Mouse (Mus musculus) retina, embryonic 14.5 days (tissue): ENCODE measurements at regions not wholly inside any gene's neighbourhood (a gene's known extent, or its start where the extent isn't known, plus 50 kb on each side); places are given as distances from the start of the nearest gene placed in this dataset.
A peak's percentile ranks its signal among the peaks of the same experiment; 100 is the strongest.

ENCODE experiments used
- DNase-seq: peaks from one replicate; pipeline ENCODE4 v3.0.0-alpha.2; 2015; ENCODE audit warnings: low spot score

DNA sequence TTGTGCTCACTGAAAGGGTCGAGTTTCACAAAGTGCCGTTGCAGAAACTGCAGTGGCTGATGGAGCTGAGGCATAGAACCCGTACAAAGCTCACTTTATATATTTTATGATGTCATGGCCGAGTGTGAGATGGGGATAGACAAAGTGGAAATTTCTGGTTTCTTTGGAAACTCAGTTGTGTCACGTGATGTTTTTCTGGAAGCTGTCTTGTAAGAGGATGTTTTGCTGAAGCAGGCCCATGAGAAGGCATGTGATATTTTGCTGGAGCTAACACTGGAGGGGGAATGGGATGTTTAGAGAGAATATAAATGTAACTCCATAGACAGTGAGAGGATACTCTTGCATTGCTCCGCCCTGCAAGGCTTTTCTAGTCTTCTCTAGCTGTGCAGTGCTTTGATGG, 311.7 kb downstream of the Tmem132b start:
- no peak for DNase-seq

DNA sequence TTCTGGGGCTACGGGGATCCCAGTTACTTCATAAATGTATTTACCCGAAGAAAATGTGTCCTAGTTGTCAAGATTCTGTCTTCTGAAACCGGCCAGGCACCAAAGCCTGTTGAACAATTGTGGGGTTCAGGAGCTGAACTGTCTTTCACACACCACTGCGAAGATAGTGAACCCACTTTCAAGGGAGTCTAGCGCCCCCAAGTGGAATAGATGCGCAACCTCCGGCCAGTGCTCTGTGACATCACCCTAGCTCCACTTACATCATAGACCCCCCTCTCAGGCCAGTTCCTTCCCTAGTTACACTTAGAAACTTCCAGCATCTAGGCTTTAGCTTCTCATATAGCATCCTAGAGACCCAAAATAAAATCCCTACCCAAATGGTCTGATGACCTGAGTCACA, 318.1 kb downstream of the Tmem132b start:
- no peak for DNase-seq

DNA sequence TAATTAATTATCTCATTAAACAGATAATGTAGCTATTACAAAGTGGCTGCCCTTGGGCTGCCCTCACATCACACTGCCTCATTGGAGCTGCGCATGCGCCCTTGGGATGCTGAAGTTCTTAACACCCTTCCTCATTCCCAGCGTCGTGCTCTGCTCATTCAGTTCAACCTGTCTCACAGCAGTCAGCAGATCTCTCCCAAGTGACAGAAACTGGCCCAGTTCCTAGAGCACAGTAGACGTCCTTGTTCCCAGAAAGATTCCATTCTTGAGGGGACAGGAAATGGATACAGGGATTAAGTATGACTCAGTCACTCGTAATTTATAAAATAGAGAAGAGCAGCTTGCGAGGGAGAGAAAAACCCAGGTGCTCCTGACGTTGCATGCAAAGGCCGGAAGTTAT, 344.7 kb downstream of the Tmem132b start:
- no peak for DNase-seq

DNA sequence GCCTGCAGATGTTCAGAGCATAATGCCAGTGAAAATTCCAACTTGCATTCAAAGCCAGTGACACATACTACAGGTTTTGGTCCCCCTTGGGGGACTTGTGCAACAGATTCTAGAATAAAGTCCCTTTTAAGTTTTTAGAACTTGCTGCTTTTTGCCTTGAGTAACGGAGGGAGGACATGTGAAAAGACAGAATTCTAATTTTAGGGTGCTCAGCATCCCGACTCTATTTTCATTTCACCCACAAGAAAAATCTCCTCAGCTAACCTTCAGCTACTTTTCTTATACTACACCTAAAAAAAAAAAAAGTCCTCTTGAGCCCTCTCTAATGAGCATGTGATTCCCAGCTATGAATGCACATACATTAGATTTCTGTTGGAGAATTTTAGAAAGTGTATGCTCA, 357.3 kb downstream of the Tmem132b start:
- no peak for DNase-seq

DNA sequence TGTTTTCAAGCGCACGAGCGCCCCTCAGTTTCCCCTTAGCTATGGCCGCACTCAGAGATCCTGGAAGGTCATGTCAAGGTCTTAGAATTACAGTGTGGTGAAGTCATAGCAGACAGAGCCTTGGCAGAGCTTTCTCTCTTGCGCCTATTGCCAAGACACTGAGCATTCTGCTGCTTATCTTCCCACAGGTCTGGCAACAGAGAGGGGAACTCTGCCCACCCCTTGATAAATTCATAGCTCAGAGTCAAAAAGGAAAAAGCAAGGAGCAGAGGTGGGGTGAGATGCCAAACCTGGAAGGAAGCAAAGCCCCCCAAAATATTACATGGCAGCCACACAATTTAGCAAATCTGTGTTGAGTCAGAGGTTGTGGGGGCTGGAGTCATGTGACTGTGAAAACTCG, 362.3 kb downstream of the Tmem132b start:
- DNase-seq, result no peak

DNA sequence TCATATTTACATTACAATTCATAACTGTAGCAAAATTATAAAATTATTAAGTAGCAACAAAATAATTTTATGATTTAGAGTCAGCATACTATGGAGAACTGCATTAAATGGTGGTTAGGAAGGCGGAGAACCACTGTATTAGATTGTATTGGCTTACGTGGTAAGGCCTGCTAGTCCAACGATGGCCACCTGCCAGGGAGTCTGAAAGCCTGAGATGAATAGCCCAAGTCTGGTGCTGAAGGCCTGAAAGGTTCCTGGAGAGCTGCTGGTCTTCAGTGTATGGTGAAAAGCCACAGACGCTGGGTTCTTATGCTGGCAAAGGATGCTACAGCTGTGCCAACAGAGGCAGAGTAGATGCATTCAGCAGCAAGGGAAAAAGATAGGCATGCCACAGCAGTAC, 370.5 kb downstream of the Tmem132b start:
- no peak for DNase-seq

DNA sequence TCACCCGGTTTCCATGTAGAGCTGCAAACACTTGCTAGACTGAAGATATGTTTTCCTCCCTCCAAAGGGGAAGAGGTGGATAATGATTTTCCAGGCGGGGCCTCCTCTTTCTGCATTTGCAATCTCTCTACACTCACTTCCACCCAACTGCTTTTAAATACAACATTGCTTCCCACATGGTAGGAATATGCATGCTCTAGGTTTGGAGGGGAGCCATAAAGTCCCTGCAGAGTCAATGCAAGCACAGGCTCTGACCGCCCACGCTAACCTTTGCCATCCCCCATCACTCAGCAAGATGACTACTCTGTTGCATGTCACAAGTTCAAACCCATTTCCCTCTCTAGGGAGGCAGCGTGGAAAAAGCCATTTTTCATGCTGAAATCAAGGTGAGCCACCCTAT, 372.9 kb downstream of the Tmem132b start:
- no peak for DNase-seq

DNA sequence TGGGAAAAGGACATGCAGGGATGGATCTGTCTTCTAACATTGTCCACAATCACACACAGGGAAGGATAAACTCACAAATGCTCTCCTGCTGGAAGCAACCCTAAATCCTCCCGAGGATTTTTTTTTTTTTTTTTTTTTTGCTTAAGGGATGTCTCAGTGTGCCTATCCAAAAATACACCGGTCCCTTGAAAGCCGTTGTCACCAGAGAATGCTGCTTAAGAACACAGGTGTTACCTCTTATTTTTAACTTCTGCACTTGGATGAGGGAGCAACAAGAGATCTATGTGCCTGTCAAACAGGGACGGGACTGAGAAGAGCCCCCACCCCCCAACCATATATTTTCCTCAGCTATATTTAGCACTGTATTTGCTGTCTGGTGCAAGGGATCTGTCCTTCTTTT, 375.8 kb downstream of the Tmem132b start:
- no peak for DNase-seq

DNA sequence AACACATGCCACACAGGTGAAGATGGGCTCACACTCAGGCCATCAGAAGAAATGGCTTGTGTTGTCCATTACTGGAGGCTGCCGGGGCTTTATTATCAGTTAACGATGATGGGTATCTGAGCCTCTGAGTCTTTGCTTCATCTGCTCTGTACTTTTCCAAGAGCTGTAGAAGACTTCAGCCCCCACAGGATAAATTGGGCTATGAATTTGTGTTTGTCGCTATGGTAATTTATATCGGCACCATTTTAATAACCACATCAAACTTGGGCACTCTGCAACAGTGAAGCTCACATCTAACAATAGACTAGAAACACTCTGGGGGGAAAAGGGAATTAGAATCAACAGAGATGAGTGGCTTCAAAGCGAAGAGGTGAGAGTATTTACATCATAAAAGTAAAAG, 376.3 kb downstream of the Tmem132b start:
- no peak for DNase-seq

DNA sequence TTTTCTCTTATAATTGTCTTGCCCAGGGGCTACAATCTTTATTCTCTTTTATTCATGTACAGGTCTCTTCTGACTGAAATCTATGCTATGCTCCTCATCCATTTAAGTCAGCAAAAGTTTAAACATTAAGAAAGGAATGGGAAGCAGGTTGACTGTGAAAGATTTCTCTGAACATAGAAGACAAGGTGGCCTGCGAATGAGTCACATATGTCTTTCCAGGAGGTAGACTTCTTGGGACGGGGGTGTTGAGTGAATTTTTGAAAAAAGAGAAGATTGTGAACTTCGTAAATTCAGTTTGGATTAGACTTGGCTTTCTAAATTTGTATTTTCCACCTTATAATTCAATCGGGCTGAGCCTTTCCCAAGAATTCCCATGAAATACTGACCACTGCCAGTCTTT, 384.3 kb downstream of the Tmem132b start:
- no peak for DNase-seq

DNA sequence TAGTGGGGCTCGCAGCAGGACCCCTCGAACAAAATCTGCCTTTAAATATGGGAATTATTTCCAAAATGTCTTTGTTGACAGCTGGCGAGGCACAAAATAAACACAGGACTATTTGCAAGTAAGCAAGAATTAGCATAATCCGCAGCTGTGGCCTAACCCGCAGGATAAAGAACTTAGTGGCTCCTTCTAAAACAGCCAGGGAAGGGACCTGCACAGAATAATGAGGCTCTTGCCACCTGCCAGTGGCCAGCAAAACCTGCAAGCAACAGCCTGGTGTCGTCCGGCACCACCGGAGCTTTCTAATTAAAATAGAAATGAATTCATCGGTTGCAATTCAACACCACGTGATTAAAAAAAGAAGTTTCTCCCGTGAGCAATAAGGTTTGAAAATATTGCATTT, 389.4 kb downstream of the Tmem132b start:
- DNase-seq, result no peak

DNA sequence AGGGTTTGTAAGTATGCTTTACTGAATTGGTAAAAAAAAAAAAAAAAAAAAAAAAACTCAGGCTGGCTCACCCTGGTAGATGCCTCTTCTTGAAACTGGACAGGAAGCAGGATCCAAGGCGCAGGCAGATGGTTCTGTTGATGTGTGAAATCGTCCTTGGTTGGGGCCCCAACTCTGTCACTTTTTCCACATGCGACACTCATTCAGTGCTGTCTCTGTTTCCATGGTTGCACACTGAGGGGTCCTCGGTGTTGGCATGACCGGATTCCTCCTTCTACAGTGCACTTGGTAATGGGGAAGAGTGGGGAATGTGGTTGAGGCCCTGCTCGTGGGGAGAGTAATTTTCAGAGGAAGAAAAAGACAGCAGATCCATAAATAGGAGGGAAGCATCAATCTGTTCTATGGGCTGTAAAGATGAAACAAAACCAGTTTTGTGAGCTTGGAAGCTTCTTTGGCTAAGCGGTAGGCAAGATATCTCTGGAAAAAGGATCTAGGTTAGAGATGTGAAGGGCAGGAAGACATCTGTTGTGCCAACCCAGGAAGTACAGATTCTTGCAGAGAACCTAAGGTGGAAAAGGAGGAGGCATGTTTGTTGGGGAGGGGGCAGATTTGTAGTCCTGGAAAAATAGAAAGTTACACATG, 394.4 kb downstream of the Tmem132b start:
- peak; percentile 69 for DNase-seq

DNA sequence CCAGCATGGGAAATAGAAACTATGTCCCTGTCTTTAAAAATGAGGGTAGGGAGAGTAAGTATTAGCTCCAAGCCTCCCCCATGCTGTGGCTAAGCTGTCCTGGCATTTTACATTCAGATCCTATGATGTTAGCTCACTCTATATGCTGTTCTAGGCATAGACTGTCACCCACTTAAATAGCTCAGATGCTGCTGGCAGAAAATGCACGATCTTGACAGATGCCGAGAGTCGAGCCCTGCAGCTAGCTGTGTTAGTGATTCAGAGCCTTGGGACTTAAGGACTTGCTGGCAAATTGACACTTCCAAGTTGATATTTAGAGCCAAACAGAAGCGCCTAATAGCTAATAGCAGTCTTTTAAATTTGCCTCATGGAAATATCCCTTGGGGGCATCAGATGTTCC, 399.9 kb downstream of the Tmem132b start:
- no peak for DNase-seq

DNA sequence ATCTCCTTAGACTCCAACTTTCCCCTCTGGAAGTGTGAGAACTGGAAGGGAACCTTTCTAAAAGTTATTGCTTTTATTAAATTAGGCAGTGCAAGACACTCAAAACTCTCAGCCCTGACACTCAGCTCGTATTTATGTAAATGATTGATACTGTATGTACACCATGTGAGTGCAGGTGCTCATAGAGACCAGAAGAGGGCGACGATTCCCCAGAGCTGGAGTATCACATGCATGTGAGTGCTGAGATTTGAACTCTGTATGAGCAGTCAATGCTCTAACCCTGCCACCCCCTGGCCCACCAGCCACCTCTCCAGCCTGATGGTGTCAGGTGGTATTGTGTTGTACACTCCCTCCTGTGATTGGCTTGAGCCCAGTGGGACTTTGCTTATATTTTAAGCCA, 407.8 kb downstream of the Tmem132b start:
- DNase-seq, result no peak

DNA sequence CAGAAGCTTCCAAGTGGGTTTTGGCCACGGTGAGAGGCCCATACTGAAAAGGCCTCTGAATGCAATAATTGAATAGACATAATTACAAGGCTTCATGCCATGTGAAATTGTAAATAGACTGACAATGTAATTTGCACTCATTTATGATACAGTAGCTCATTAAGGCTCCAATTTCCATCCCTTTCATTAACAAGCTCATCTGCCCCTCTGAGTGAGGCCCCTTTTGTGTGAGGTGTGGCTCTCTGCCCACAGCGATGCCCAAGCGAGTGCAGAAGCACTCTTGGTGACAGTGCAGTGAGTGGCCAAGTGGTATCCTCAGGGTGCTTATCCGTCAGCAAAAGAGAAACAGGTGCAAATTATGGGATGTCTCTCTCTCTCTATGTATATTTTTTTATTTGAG, 415.2 kb downstream of the Tmem132b start:
- no peak for DNase-seq

DNA sequence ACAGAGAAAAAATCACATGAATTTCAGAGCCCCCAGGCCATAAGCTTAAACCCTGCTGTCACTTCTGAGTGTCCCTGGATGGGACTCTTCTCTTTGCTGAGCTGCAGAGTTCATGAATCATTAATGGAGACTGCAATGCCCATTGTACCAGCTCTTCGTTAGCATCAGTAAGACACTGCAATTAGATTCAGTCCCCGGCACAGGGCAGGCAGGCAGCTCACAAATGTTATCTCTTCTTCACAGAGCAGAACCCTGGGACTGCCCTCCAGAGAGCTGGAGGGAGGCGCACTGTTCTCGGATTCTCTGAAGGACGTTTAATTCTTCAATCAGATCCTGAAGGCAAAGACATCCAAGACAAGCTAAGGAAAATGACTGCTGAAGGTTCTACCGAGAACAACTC, 420.1 kb downstream of the Tmem132b start:
- peak; percentile 26 for DNase-seq

DNA sequence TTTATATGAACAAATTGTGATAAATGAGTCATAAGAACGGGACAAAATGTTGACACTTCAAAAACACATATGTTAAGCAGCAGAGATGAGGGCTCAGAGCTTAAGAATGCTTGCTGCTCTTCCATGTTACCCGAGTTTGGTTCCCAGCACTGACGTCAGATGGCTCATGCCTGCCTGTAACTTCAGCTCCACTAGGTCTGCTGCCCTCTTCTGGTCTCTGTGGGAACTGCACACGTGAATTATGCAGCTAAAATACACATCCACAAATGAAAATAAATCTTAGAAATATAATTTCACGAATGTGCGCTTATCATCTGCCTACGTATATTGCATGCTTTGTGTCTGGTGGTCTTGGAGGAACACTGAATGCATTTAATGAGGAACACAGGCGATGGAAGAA, 432.5 kb downstream of the Tmem132b start:
- DNase-seq, result peak; percentile 24

DNA sequence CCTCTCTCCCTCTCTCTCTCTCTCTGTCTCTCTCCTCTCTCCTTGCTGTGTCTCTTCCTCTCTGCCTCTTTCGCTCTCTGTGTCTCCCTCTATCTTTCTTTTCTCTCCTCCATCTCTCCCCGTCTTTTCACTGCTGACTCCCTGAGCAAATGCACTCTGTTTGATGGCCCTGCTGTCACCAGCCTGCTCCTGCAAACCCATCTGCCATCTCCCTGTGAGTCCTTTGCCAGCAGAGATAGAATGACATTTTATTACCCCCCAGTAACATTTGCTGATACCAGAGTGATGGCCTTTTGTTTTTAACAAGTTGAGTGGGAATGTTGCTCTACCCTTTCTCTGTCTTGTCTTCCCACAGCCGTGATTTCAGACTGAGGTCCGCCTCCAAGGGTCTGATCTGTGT, 436.6 kb downstream of the Tmem132b start:
- no peak for DNase-seq

DNA sequence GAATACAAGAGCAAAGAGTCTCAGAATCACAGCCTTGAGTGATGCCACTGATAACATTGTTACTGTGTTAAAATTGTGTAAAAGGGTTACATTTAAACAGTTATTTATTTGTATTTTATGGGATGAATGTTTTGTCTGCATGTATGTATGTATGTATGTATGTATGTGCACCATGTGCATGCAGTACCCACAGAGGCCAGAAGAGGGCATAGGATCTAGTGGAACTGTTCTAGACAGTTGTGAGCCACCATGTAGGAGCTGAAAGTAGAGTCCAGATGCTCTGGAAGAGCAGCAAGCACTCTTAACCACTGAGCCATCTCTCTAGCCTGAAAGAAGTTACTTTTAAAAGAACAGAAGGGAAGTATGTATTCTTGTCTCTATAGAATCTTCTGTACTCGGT, 442.5 kb downstream of the Tmem132b start:
- DNase-seq, result no peak

DNA sequence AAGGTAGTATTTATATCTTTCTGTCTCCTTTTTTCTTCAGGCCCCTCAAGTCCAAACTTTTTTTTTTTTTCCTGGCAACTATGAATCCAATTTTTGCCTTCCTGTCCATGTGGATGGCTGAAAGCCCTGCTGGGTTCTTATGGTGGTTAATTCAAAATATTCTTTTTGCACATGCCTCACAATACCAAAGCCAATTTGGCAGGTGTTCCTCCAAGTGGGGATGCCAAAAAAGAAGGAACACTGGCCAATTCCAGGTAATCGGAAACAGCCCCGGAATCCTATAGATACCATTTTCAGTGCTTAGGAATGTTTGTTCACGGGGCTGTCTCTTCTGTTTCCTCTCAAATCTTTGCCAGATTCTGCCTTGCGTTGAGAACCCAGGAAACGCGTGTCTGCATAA, 448.2 kb downstream of the Tmem132b start:
- DNase-seq, result no peak

DNA sequence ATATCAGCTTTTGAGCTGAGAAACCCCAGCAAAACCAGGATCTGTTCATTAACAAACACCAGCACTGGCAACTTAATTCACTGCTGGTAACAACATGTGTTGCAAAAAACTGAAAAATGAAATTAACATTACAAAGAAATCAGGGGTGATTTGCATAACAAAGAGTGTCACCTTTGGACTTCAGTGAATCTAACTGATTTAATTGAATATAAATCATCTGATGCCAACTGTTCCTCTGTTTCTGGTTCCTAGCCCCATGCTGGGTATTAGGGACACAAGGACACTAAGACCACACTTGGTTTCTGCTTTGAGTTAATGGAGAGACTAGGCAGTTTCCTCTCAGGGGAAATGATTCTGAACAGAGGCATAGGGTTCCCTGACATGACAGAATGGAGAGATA, 453.8 kb downstream of the Tmem132b start:
- peak; percentile 11 for DNase-seq

DNA sequence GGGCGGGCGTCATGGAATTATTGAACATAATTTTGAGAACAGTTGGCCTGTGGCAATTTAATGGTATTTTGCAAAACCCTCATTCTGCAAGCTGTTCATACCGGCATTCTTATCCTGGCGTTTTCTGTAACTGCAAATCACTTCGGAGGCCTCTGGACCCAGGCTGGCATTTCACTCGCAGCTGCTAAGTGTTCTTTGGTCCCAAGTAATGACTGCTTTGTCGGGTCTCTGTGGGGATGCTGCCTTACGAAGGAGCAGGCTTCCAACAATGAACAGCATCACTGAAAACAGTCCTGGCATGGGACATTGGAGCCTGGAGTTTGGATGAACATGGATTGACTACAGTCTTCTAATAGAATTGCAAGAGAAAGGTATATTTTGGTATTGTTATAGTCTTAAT, 465.6 kb downstream of the Tmem132b start:
- DNase-seq, result peak; percentile 20

DNA sequence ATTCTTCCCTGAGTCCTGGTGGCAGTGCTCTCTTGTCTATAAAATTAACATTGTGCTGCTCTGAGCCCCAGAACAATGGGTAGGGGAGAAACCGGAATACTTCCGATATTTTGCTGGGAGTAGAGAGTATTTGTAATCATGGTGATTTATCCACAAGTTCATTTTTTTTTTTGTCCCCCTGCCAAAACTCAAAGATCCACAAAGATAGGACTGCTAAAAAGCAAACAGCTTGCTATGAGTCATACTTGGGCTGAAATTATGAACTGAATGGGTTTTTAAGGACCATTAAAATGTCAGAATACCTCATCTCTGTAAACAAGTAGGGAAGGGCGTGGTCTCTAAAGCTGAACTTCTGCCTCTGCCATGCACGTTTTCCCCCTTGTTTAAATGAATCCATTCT, 476.3 kb downstream of the Tmem132b start:
- no peak for DNase-seq

DNA sequence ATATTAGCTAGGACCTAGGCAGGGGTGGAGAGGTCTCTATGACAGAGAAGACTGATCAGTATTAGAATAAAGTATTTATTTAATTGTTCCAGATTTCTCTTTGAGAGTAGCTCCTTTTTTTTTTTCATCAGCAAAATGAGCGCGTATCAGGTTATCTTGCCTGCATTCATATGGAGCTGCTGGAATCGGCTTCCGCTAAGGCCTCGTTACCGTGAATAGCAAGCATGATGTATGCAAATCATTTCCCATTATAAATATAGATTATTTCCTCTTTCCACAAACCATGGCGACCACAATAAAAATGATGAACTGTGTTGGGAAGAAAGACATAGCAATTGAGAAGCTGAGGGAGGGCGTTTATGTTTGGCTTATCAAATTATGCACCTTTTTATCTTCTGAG, 476.7 kb downstream of the Tmem132b start:
- DNase-seq, result no peak

DNA sequence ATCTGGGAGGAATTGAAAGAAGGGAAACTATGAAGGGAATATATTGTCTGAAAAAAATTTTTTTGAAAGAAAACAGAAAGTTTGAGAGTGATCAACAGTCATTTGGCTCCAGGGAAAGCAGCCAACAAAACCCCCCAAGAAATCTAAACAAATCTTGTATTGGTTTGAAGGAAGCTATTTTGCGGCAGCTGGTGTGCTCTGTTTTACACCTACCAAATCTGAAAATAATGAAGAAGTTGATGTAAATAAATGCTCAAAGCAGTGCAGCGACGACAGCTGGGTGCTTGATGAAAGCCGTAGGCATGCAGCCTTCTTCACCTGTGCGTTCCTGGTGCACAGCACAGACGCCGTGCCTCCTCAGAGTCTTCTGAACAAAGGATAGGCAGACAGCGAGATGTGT, 488.2 kb downstream of the Tmem132b start:
- DNase-seq, result no peak
